Mouse (Mus musculus) cerebellum, adult 2 months (tissue): Measurements from ENCODE around the gene Spsb4. TPM values are rescaled to one million over a fixed set of nuclear protein-coding genes. Genes with fewer than 3 reads are reported as not detected.
"Not testable (repeated sequence)": the region's sequence is repeated elsewhere in the genome, so short reads cannot be mapped to it uniquely, and the experiment has no call there.

Experiments used
- DNase-seq, 2 experiments: peaks; one replicate each; pipeline ENCODE4 v3.0.0; 2021
- H3K27ac ChIP-seq: fragments of 200-500 bp; 2 replicates; pipeline ENCODE4 v1.5.1; 2012; ENCODE audit warnings: low read length, control low read depth, inconsistent platforms; ENCODE audit not compliant: insufficient read depth
- H3K27me3 ChIP-seq: fragments of 200-500 bp; 2 replicates; pipeline ENCODE4 v1.6.1; 2012; ENCODE audit warnings: inconsistent platforms, mild to moderate bottlenecking, low read length, moderate library complexity; ENCODE audit not compliant: control insufficient read depth, insufficient read depth
- H3K4me1 ChIP-seq: fragments of 200-500 bp; 2 replicates; pipeline ENCODE4 v1.6.1; 2011; ENCODE audit warnings: low read length; ENCODE audit not compliant: control insufficient read depth, insufficient read depth
- H3K4me3 ChIP-seq: fragments of 200-500 bp; replicated peaks from 2 replicates; pipeline ENCODE3; 2011; ENCODE audit warnings: mild to moderate bottlenecking, low read depth, low read length, control low read depth; ENCODE audit not compliant: insufficient read depth
- CTCF ChIP-seq: fragments of 200-500 bp; IDR thresholded peaks from 2 replicates; pipeline ENCODE4 v1.5.1; 2011; ENCODE audit warnings: low read depth, mild to moderate bottlenecking, control low read depth, low read length, moderate library complexity, borderline replicate concordance; ENCODE audit not compliant: insufficient read depth
- POLR2A ChIP-seq: fragments of 200-500 bp; IDR thresholded peaks from 2 replicates; pipeline ENCODE4 v1.6.1; 2011; ENCODE audit warnings: low read length, control low read depth, borderline replicate concordance; ENCODE audit not compliant: insufficient read depth
- WGBS: fragments of 180-500 bp; shearing (Covaris S2); methylation state at CpG from one replicate; pipeline ENCODE4 v1.1.7; 2018; 5-methylcytosine and 5-hydroxymethylcytosine counted together
- polyA plus RNA-seq: library from polyadenylated mRNA; depleted of rRNA; stranded (reverse); fragments of >200 nt; gene quantifications from 2 replicates; pipeline ENCODE4 v1.2.3, GENCODE M21; 2012

The Spsb4 gene
- polyA plus RNA-seq, 1 experiment, result 13.9 TPM

DNA sequence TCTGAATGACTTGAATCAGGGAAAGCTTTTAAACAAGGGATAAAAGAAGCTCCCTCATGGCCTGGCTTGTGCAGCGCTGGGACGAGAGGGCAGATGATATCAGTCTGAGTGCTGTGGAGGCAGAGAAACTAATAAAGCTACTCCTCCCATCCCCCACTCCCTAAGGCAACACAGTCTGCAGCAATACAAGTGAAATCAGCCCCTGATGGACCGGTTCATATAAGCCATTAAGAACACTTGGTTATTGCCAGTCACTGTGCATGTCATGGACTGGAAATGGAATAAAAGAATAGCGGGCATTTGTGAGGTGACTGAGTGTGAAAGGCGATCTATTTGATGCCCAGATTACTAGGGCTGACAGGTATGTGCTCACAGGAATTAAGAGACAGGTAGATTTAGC, 79.8 kb downstream of the Spsb4 start:
- Histone ChIP-seq H3K4me1 (no peaks in the 10 kb centered on the region), H3K27me3 (no peaks in the 10 kb centered on the region), H3K4me3 (no peak overlapping the region), H3K27ac (no peak overlapping the region)
- WGBS, result 82% methylated on average over 5 of the region's 5 CpGs
- no peak for DNase-seq
- no peak for TF ChIP-seq POLR2A
- no peak for TF ChIP-seq CTCF

DNA sequence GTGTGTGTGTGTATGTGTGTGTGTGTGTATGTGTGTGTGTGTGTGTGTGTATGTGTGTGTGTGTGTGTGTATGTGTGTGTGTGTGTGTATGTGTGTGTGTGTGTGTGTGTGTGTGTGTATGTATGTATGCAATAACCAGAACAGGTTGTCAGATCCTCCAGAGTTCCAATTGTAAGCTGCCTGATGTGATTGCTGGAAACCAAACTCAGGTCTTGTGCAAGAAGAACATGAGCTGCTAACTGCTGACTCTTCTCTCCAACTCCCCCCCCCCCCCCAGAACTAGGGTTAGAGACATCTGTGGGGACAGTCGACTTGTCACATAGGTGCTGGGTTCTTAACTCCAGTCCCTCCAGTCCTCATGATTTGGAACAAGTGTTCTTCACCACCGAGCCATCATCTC, 82.2 kb downstream of the Spsb4 start:
- 89% methylated on average over 2 of the region's 2 CpGs for WGBS
- not testable (repeated sequence) for H3K27me3 ChIP-seq, H3K4me3 ChIP-seq, H3K27ac ChIP-seq, H3K4me1 ChIP-seq, DNase-seq

- DNase-seq, result no peak
- Histone ChIP-seq H3K4me3 (no peak overlapping the region), H3K27me3 (no peaks in the 10 kb centered on the region), H3K4me1 (no peaks in the 10 kb centered on the region), H3K27ac (no peak overlapping the region)
- 78% methylated on average over 15 of the region's 15 CpGs for WGBS
- TF ChIP-seq CTCF (no peak), POLR2A (no peak)
Observed at GRCm38 (mm10) chr9:96935556-96936300, 82.9 kb downstream of the Spsb4 start.

DNA sequence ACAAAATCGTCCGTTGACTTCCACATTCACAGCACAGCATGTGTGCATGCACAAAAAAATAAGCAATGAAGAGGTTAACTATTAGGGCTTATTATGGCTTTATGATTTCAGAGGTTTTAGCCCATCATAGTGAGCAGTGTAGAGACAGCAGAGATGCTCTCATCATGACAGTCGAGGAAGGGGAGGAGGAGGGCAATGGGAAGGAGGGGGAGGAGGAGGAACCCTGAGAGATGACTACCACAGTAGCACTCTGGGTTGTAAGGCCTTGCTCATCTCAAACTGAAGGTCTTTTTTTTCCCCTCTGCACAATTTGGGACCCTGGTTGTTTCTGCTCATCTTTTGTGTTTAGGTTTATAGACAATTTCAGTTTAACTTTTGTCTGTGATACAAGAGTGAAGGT, 83.8 kb downstream of the Spsb4 start:
- no peaks in the 10 kb centered on the region for H3K27me3 ChIP-seq
- no peak overlapping the region for H3K27ac ChIP-seq
- WGBS, result 66% methylated on average over 3 of the region's 3 CpGs
- no peaks in the 10 kb centered on the region for H3K4me1 ChIP-seq
- TF ChIP-seq CTCF (no peak), POLR2A (no peak)
- DNase-seq, result no peak
- no peak overlapping the region for H3K4me3 ChIP-seq

DNA sequence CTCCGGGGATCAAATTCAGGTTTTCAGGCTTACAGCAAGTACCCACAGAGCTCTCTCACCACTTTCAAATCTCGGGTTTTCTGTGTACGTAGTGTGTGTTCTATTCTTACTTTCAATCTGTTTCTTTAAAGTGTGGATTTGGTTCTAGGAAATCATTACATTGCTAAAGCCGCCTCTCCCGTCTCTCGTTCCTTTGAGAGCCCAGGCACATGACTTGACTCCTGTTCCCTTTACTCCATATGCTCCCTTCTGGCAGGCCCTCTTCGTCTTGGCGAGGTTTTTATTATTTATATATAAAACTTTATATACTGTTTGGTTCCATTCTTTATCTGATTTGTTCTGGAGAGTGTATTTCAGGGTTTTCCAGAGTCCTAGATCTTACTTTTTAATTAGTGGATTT, 85.9 kb downstream of the Spsb4 start:
- H3K27ac ChIP-seq, result no peak overlapping the region
- TF ChIP-seq CTCF (no peak), POLR2A (no peak)
- no peak for DNase-seq
- H3K4me1 ChIP-seq, result no peaks in the 10 kb centered on the region
- H3K27me3 ChIP-seq, result no peaks in the 10 kb centered on the region
- WGBS, result 79% methylated on average over 8 of the region's 8 CpGs
- no peak overlapping the region for H3K4me3 ChIP-seq

DNA sequence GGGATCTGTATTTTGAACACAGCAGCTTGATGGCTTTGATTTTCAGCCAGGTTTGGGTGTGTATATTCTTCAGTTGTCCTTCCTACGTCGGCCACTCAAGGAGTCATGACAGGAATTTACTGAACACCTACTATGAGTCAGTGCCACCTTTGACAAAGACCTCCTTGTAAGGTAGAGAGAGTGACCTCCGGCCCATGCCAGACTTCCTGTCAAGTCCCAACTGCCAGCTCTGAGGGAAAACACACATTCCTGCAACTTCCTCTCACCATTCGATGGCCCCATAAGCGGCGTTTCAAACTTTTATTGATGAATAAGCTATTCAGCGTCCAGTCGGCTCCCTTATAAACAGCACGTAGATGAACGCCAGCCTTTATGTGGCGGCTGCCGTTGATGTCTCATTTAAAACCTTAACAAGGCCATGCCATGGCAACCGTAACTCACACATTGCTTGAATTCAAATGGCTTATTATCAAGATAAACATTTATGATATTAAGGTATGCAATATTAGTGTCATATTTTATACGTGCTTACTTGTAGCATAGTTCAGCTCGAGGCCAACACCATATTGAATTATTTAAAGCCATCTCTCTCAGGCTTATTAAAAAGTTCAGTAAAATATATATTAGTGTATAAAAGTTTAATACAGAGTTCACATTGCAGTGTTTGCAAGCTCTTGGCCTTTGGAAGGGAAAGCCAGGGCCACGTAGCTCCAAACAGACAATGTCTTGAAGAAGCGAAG, 94.9 kb downstream of the Spsb4 start:
- no peaks in the 10 kb centered on the region for H3K4me1 ChIP-seq
- no peak for TF ChIP-seq CTCF
- TF ChIP-seq POLR2A, result no peak
- H3K27me3 ChIP-seq, result no peaks in the 10 kb centered on the region
- no peak overlapping the region for H3K4me3 ChIP-seq
- no peak overlapping the region for H3K27ac ChIP-seq
- WGBS, result 81% methylated on average over 17 of the region's 17 CpGs
- DNase-seq, result no peak

- 86% methylated on average over 6 of the region's 6 CpGs for WGBS
- Histone ChIP-seq H3K27me3 (no peaks in the 10 kb centered on the region), H3K4me1 (no peaks in the 10 kb centered on the region), H3K27ac (no peak overlapping the region), H3K4me3 (no peak overlapping the region)
- TF ChIP-seq CTCF (no peak), POLR2A (no peak)
- DNase-seq, result no peak
Observed at GRCm38 (mm10) chr9:96923119-96923518, 95.5 kb downstream of the Spsb4 start.
